Mouse (Mus musculus) brain, embryonic 18.5 days (tissue): ENCODE data around the gene Spred2.

Source experiments
- DNase-seq: peaks from one replicate; pipeline ENCODE4 v3.0.0-alpha.2; 2012; ENCODE audit warnings: low read depth, low spot score

Gene Spred2

GRCm38 (mm10) chr11:19923888-19924756, at the start of gene Spred2:
Gene Spred2, plus strand, starts transcription at chr11:19924375.
- peak; percentile 90 for DNase-seq

GRCm38 (mm10) chr11:19875551-19875950, 48.6 kb upstream of the Spred2 start:
- DNase-seq: no peak

- DNase-seq: no peak
Measured at GRCm38 (mm10) chr11:19875964-19876363, 48.2 kb upstream of the Spred2 start.

DNA sequence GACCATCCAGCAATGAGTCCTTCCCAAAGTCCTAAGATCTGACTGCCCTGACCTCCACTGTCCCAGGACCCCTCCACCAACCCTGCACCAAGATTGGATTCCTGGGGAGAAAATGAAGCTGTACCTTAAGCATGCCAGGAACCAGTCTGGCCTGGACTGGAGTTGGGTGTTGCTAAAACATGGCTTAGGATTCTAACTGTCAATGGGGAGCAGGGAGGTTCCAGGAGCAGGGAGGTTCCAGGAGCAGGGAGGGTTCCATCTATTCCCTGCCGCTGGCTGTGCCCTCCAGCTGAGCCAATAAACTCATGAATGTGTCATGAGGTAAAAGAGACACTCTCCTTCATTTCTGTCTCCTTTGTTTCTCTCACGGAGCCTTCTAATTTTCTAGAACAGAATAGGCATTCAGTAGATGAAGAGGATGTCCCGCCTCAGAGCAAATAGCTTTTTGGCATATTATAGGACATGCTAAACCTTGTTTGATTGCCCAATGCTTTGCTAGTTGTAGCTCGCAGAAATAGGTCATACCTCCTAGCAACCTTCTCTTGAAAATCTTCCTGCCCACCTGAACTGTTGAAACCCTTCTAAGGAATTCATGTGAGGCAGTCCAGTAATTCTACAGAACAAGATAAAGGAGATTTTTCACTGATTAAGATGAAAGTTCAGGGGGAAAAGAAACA, 46.8 kb upstream of the Spred2 start:
- DNase-seq: no peak

DNA sequence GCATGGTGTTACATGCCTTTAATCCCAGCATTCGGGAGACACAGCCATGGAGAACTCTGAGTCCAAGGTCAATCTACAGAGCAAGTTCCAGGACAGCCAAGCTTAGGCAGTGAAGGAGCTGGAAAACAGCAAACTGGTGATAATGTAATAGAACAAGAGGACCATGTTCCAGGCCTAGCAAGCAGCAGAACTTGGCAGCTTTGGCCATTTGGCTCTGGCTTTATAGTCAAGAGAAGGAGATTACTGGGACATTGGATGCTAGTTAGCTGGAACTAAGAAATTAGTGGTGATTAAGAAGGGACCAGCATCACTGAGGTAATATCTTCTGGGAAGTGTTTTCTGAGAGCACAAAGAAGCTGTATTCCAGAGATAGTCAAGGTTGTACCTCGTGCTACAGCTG, 42.8 kb upstream of the Spred2 start:
- no peak for DNase-seq

- DNase-seq: no peak
Measured at GRCm38 (mm10) chr11:19890700-19891406, 33.3 kb upstream of the Spred2 start.

GRCm38 (mm10) chr11:19893233-19893632, 30.9 kb upstream of the Spred2 start:
- DNase-seq: no peak

DNA sequence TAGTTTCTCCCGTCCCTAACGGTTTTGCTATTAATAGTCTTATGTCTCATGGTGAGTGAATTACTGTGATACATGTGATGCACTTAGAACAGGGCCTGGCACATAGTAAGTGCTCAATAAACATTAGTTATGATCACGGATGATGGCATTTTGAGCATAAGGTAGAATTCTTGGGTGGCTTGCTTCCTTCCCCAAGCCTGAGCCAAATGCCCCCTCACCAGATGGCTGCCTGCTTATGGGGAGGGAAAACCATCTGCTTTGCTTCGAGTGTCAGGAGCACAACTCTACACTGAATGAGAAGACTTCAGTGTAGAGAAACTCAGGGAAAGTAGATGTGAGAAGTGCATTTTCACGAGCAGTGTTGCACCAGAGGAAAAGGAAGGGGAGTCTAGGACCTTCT, 24.6 kb upstream of the Spred2 start:
- peak; percentile 59 for DNase-seq

- DNase-seq: no peak
Measured at GRCm38 (mm10) chr11:19900712-19901111, 23.5 kb upstream of the Spred2 start.

- DNase-seq: no peak
Measured at GRCm38 (mm10) chr11:19911216-19911615, 13.0 kb upstream of the Spred2 start.

DNA sequence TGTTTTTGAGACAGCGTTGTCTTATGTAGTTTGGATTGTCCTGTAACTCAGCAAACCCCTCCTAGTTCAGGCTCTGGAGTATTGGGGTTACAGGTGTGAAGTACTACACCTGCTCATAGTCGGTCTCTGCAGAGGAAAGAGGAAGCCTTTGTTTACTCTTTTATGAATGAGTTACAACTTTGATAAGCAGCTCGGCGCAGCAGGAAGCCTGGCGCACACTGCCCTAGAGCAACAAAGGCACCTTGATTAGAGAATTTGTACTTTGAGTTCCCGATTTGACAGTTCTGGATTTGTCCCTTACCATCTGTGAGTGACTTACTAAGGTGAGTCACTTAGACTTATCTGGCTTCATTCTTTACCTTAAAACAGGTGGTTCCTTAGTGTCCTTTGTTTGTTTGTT, 12.0 kb upstream of the Spred2 start:
- DNase-seq: no peak

DNA sequence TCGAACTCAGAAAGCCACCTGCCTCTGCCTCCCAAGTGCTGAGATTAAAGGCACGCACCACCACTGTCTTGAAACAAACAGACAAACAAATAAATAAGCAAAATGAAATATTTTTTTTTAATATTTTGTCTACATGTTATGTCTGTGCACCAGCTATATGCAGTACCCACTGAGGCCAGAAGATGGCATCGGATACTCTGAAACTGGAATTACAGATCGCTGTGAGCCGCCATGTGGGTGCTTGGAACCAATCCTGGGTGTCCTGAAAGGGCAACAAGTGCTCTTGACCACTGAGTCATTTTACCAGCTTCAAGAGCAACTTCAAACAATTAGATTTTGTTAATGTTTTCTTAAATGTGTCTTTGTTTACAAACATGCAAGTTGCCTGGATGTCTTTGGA, 11.5 kb upstream of the Spred2 start:
- no peak for DNase-seq

- DNase-seq: no peak
Measured at GRCm38 (mm10) chr11:19913761-19914160, 10.4 kb upstream of the Spred2 start.

DNA sequence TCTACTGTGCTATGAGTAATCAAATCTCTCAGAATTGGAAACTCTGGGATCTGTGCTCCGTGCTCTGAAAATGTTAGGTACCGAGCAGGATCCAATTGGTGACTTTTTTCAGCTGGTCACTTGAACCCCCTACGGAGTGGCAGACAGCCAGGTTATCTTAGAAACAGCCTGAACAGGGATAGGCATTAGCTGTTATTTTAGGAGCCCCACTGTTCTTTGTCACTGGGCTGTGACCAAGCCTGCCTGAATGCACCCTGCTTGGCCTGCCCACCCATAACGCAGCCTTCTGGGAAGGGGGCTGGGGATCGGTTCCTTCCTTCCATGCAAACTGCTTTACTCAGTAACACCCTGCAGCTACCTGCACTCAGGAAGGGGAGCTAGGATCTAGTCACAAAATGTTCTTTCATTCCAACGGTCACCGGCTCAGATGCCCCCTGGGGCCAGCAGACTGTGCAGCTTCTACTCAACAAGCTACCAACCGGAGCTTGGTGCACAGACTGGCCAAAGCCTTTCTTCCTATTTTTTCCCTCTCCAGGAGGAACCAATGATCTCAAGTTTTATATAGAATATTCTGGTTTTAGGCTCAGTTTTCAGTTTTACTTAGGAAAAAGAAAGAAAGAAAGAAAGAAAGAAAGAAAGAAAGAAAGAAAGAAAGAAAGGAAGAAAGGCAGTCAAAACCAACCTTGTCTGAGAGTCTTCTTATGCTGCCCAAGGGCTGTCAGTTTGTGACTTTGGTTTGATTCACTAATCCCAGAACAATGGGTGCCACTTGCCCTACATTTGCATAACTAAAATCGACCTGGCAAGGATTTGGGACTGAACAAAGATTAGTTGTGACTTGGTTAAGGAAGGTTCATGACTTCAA, 6.6 kb upstream of the Spred2 start:
- no peak for DNase-seq

DNA sequence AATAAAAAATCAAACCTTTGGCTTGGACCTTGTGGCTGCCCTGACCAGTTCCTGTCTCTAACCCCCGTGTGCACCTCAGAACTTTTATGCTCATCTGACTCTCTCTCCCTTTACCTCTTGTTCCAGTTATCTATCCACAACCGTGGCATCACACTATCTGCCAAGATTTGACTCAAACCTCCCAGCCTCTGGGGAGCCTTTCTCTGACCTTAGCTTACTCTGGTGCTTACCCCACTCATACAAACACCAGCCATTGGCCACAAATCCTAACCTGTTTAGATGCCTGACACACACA, 6.0 kb upstream of the Spred2 start:
- DNase-seq: no peak

DNA sequence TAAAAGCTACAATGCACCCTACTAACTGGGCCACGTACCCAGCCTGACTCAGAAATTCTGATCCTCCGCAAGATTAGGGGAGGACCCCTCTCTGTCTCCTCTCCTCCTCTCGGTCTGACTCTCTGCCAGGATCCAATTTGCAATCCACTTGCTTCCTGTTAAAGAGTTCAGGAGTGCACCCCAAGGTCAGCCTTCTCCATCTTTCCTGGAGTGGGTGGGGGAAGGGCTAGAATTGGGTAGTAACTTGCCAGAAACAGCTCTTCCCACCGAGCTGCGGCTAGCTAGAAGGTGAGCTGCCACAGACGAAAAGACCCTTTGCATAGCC, 4.8 kb upstream of the Spred2 start:
- no peak for DNase-seq

DNA sequence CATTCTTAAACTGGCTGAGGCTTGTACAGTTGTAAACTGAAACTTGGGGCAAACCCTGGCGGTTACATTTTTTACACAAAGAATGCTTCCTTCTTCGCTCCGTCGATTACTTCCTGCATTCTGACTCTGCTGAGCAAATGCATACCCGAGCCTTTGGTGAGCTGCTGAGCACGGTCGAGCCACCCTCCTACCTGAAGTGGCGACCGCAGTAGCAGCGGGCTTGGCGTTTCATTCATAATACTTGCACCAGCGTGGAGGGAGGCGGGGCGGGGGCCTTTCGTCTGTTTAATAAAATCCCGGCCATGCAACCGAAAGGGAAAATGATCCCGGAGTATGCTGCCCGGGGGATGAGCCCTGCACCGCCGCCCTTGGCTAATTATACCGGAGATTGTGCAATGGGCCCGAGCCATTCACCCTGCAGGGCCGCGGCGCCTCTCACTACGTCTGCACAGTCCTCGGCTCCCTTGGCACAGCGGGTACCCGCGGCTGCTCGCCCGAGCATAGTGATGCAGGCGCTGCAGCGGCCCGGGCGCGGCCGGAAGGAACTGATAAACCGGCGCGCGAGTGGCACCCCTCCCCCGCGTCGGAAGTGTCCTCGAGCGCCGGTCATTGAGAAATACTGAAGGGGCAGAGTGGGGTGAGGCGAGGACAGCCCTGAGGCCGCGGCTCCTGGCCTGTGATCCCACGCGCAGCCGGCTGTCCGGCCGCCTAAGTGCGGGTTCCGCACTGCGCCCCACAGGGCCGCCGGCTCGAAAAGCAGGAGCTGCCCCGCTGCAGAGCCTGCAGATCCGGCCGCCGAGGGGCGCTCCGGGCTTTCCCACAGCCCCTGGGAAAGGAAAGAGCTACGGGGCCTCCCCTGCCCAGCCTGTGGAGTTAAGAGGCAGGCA, 4.1 kb upstream of the Spred2 start:
- no peak for DNase-seq

DNA sequence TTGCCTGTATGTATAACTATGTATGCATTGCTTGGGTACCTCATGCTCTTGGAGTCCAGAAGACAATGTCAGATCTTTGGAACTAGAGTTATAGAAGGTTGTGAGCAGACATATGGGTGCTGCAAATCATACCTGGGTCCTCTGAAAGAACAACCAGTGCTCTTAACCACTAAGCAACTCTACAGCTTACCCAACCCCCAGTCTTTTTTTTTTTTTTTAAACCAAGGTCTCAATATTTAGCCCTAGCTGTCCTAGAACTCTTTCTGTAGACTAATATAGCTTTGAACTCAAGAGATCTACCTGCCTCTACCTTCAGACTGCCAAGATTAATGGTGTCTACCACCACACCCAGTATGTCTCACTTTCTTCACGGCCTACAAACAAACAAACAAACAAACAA, 2.5 kb upstream of the Spred2 start:
- DNase-seq: no peak

- DNase-seq: no peak
Measured at GRCm38 (mm10) chr11:19922208-19922607, 2.0 kb upstream of the Spred2 start.

GRCm38 (mm10) chr11:19924757-19925148, 578 bp downstream of the Spred2 start:
- peak; percentile 37 for DNase-seq
